Mouse (Mus musculus): ENCODE data around the gene Ndst2.

Ndst2 gene

DNA sequence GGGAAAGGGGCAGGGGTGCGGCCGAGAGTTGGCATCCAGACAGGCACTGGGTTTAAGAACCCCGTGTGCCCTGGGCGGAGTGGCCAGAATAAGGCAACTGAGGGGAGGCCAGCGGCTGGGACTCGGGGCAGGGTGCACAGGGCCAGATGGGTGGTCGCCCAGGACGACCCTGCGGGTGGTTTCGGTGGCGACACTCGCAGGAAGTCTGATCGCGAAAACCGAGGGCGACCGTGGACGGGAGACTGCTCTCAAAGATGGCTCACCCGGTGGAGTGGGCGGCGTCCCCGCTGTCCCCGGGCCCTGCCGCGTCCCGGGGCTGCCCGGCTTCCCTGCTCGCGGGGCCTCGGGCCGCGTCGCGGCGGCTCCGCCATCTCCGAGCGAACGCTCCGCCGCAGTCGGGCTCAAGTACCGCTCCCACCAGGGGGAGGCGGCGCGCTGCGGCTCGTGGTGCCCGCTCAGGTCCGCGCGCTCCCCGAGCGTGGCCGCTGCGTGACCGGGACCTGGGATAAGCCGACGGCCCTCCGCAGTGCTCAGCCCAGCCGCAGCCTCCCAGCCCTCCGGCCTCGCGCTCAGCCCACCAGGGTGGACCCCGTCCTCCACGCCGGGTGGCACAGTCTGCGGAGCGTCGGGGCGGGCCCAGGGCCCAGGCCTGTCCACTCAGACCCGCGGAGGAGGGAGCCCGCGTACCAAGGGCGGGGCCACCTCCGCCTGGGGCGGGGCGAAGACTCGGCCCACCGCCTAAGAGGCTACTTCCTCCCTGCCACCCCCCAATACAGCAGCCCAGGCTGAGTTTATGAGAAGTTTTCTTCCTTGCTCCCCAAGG is at the start of gene Ndst2:
Gene Ndst2, minus strand, starts transcription at position 611 of the 823 bp plus-strand sequence.
- in situ Hi-C loops (cut with MboI; ENCODE audit: unreplicated experiment in 2 of 2) = no loop called here

DNA sequence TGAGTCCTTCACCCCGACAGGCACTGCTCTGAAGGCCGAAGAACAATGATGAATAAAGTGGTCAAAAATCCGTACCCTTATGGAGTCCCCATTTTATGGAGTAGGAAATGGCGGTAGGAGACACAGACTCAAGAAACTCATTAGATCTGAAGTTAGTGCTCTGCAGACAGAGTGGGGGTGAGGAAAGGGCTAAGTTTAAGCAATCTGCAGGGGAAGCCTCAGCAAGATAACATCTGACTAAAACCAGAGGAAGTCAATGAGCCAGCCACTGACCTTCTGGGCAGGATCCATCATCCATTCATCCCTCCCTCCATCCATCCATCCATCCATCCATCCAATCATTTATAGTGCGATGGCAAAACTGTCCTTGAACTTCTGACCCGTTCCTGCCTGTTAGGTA is 49.2 kb upstream of the Ndst2 start:
- in situ Hi-C loops (cut with MboI; ENCODE audit: unreplicated experiment in 2 of 2) = no loop called here

DNA sequence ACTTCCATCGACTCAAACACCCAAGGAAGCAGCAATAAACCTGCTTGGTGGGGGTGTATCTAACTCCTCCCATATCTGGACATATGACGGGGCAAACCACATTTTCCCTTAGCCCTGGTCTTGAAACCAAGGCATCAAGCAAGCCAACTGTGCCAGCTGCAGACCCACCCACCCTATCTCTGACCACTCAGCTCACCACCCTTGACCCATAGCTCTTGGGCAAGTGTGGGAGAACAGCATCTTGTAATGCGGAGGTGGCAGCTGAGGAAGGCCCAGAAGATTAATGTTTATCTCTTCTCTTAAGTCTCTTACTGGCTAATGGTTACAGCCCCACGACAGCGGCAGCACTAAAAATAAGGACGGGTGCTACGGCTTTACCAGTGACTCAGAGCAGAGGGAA is 48.5 kb upstream of the Ndst2 start:
- in situ Hi-C loops (cut with MboI; ENCODE audit: unreplicated experiment in 2 of 2) = no loop called here

DNA sequence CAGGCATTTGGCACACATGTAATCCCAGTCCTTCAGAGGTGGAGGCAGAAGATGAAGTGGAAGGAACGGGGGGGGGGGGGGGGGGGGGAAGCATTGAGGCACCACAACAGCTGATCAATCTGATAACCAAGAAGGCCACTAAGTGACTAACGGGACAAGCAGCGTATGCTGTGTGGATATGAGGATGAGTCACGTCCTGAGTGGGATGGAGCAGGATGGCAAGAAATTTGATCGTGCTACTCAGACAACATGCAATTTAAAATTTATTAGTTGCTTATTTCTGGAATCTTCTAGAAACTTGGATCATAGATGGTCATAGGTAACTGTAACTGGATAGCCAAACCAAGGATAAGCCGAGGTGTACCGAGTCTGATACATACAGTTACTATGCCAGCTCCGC is 45.9 kb upstream of the Ndst2 start:
- in situ Hi-C loops (cut with MboI; ENCODE audit: unreplicated experiment in 2 of 2) = no loop called here

DNA sequence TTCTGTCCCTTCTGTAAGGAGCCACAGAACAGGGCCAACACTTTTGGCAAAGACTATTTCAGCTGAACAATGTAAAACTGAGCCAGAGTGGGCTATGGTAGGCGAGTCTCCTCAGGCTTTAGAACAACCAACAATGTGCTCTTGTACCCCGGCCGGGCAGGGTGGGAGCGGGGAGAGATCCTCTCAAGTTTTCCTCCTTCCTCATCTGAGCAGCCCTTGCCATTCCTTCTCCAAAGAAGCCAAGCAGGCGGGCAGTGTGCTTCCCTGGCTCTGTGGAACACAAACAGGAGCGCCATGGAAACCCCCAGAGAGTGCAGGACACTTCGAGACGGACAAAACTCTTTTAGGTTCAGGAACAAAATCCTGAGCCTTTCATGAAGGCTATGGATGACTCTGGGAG is 44.1 kb upstream of the Ndst2 start:
- in situ Hi-C loops (cut with MboI; ENCODE audit: unreplicated experiment in 2 of 2) = no loop called here

DNA sequence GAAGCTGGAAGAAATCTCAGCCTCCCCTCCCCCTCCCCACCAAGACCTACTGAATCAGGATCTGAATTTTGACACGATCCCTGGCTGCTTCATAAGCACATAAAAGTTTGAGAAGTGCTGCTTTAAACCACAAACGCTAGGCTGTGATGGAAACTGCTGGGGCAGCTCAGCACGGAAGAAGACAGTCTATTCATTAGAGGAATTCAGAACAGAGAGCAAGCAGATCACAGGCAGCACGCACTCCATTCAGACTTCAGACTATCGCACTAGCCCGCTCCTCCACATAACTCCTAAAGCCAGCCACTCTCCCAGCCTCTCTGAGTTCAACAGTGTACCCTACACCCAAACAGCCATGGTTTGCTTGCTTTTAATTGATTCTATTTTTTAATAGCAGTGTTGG is 41.3 kb upstream of the Ndst2 start:
- in situ Hi-C loops (cut with MboI; ENCODE audit: unreplicated experiment in 2 of 2) = no loop called here

DNA sequence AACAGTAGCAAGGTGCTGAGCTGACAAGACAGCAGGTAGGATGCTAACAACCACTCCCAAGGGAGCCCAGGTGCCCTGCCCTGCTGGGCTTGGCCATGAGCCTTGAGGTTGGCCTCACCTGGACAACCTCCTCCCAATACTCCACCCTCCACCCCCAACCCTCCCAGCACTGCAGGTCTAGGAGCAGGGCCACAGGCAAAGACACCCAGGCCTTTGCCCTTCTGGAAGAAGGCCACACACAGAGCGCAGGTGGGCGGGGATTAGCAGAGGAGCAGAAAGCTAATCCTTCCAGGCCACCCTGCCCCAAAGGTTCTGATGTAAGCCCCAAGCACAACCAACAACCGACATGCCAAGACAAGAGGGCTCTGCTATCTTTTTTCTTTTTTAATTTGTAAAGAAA is 39.0 kb upstream of the Ndst2 start:
- in situ Hi-C loops (cut with MboI; ENCODE audit: unreplicated experiment in 2 of 2) = loop anchor here in 1 of 2 experiments (25.0 kb wide), 1 partner anchor 89 kb away; no protein-coding TSS in a partner anchor

DNA sequence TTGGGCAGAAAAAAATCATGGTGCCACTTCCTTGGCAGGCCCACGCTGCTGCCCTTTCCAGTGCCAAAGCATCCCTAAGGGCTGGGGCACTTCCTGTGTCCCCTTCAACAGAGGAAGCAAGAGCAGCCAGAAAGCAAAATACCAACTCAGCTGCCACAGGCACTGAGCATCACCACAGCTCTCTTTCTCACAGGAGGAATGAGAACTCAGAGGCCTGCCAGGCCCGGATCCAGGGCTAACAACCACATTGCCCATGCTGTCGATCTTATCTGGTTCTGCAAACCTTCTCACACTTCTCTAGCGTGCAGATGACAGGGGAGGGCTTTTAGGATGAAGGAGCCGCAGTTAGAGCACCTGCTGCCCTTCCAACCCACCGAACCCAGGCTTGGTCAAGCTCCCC is 38.4 kb upstream of the Ndst2 start:
- in situ Hi-C loops (cut with MboI; ENCODE audit: unreplicated experiment in 2 of 2) = loop anchor here in 1 of 2 experiments (25.0 kb wide), 1 partner anchor 89 kb away; no protein-coding TSS in a partner anchor

DNA sequence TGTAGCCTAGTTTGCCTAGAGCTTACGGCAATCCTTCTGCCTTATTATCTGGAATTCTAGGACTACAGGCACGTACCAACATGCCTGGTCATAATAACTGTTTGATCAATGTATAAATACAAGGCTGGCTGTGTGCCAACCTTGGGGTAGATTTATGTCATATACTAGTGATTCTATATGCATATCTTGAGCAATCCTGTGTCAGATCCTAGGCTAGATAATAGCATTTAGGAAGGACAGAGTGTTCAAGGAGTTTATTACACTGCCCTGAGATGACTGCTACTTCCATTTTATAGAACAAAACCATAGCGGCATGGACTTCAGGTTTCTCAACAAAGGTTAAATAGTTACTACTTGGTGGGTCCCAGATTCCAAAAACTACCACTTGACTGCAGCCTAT is 37.6 kb upstream of the Ndst2 start:
- in situ Hi-C loops (cut with MboI; ENCODE audit: unreplicated experiment in 2 of 2) = loop anchor here in 1 of 2 experiments (25.0 kb wide), 1 partner anchor 90 kb away; no protein-coding TSS in a partner anchor

DNA sequence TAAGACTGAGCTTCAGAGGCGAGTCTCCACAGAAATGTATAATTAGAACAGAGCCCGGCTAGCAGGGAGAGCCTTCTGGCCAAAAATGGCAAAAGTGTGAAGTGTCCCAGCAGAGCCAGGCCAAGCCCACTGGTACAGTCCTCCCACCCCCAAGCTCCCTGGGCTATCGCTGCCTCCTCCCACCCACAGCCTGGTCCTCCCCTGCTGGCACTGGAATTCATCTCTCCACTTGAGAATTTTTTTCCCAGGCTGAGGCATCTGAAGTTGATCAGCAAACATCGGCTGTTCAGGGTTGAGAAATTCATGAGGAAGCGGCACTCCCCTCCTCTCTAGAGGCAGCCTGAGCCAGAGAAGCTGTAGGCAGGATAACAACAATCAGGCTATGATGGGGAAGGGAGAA is 34.2 kb upstream of the Ndst2 start:
- in situ Hi-C loops (cut with MboI; ENCODE audit: unreplicated experiment in 2 of 2) = loop anchor here (5.0 to 25.0 kb wide), 2 partner anchors 34 to 94 kb away; no protein-coding TSS in a partner anchor

DNA sequence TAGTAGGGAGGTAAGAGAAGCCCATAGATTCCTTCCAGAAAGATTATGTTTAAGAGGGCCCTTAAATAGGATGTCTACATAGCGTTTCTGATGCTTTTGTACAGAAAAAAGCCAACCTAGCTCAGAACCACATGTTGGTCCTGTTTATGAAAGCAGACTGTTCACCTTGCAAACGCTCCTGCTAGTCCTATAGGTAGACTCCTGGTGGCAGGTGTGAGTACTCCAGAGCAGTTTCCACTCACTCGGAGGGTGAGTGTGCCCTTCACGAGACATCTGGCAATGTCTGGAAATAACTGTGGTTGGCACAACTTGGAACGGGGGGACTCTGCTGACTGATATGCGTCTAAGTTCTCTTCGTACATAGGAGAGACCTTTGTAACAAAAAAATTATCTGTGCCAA is 33.6 kb upstream of the Ndst2 start:
- in situ Hi-C loops (cut with MboI; ENCODE audit: unreplicated experiment in 2 of 2) = loop anchor here (5.0 to 25.0 kb wide), 2 partner anchors 34 to 94 kb away; no protein-coding TSS in a partner anchor

DNA sequence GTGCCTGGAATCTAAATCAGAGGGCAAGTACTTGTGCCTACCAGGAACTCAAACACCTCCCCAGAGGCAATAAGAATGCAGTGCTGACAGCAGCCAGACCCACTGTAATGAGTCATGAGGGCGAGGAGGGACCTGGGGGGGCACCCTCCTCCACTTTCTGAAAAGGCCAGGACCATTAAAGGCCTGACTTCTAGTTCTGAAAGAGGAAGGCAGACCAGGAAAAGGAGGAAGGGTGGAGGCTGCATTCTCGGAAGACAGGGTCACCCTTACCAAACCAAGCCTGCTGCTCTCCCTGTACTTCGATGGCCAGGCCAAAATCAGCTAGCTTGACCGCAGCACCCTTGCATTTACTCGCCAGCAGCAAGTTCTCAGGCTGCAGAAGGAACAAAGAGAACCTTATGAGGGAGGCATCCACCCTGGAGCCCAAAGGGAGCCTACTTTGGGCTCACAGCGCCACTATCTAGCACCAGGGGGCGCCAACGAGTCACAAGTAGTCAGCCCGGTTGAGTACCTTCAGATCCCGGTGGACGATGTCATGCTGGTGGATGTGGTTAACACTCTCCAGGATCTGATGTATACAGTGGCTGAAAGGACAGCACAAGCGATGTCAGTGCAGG is 31.4 kb upstream of the Ndst2 start:
- in situ Hi-C loops (cut with MboI; ENCODE audit: unreplicated experiment in 2 of 2) = loop anchor here (5.0 to 25.0 kb wide), 2 partner anchors 37 to 97 kb away; no protein-coding TSS in a partner anchor

DNA sequence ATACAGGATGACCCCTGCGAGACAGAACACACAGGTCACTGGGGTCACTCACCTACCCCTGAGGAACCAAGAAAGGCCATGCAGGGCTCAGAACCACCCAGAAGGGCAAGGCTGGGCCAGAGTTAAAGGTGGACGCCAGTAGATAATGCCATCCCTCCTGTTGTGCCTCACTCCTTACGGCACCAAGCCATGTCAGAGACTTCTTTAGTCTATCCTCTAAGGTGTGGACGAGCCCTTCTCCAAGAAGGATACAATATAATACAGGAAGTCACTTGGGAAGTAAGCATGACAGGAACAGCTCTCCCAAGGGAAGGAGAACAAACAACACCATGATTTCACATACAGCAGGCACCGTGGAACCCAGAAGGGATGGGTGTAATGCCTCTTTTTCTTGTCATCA is 30.6 kb upstream of the Ndst2 start:
- in situ Hi-C loops (cut with MboI; ENCODE audit: unreplicated experiment in 2 of 2) = loop anchor here (5.0 to 25.0 kb wide), 4 partner anchors 32 to 107 kb away; no protein-coding TSS in a partner anchor

DNA sequence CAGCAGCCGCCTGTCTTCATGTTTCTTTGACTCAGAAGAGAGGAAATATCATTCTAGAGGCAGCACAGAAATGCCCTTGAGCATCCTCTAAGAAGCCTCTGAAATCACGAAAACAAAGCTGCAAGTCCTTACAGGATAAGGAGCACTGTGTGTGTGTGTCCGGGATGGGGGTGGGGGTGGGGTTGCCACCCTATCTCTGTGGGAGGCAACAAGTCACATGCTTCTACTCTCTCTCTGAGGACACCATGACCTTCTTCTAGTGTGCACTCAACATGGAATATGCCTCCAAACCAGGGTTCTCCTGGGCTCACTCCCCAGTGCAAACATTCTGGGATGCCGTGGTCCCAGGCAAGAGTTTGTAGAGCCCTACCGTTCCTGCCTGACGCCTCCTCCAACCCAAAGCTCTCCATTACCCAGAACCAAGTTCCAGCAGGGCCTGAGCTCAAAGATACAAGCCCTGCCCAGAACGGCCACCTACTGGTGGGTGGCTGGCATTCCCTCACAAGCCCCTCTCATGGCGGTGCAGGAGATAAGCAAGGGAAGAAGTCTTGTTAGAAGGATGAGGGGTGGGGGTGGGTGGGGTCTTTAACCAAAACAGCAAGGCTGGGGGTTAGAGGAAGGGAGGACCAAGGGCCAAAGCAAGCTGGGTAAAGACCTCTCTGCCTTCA is 24.5 kb upstream of the Ndst2 start:
- in situ Hi-C loops (cut with MboI; ENCODE audit: unreplicated experiment in 2 of 2) = loop anchor here in 1 of 2 experiments (25.0 kb wide), 1 partner anchor 103 kb away; no protein-coding TSS in a partner anchor

DNA sequence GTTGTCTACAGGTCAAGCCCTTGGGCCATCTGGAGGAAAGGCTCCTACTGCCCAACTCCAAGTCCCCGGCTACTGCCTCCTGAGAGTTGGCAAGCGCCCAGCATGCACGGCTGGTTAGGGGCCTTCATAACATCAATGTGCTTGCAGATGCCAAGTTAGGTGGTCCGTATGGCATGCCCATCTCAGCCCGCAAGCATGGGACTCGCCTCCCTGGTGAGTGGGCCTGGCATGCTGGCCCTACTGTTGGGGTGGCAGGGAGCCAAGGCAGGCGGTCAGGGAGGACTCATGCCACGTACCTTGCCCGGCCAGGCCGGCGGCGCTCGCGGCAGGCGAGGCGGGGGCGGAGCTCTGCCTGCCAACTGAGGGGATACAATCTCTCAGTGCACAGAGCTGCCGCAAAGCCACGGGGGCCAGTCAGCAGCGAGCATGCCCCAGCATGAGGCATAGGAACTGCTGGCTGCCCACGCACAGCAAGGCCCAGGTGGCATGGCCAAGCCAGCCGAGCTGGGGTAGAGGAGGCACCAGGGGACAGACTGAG is 23.1 kb upstream of the Ndst2 start:
- in situ Hi-C loops (cut with MboI; ENCODE audit: unreplicated experiment in 2 of 2) = loop anchor here in 1 of 2 experiments (25.0 kb wide), 1 partner anchor 105 kb away; no protein-coding TSS in a partner anchor

DNA sequence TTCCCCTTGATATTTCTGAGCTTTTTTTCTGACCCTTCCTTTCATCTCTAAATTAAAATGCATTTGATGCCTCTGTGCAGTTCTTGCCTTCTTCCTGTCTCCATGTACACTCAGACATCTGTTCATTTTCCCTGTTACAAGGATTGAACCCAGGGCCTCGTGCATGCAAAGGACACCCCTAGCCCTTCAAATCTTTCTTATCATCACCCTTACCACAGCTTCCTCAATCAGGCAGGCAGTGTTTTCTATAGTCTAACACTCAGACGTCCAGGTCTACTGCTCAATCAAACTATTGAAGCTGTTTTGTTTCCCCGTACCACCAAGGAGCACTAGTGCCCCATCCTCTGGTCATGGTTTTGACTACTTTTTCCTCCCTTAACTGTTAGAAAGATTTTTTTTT is 19.4 kb upstream of the Ndst2 start:
- in situ Hi-C loops (cut with MboI; ENCODE audit: unreplicated experiment in 2 of 2) = loop anchor here in 1 of 2 experiments (25.0 kb wide), 1 partner anchor 109 kb away; no protein-coding TSS in a partner anchor

DNA sequence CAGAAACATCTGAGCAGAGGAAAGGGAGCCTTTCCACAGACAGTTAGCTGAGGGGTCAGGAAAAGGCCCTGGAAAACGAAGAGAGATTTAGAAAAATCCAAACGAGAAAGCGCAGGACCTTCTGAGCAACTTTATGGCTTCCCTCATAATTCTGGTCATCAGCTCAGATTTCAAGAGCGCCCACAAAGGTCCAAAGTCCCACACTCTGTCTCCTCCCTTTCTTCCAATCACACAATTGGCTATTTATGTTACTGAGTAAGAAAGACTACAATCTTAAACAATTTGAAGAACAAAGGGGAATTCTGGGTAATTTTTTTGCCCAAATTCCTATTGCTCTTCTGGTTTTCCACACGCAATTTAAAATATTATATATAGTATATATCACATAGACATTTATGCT is 16.1 kb upstream of the Ndst2 start:
- in situ Hi-C loops (cut with MboI; ENCODE audit: unreplicated experiment in 2 of 2) = loop anchor here in 1 of 2 experiments (25.0 kb wide), 1 partner anchor 112 kb away; no protein-coding TSS in a partner anchor

DNA sequence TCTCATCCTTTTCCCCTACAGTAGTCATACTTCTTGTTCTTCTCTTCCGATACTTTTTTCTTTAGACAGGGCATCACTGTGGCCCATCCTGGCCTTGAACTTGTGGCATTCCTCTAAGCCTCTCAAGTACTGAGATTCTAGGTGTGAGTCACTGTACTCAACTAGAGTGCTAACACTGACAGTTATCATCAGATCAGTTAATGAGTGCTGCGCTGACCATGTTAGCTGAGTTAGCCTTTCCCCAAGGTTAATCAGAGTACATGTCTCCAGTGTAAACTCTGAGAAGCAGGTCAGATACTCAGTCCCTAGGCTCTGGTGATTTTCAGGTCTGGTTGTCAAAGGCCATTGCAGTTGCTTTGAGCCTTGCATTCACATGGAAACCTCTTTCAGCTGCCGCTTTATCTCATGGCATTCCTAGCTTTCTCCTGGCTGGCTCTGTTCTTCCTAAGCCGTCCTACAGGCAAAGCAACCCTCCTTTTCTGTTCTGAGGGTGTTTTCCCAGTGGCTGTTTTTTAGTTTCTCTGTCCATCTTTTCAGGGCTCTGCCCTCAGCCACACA is 15.2 kb upstream of the Ndst2 start:
- in situ Hi-C loops (cut with MboI; ENCODE audit: unreplicated experiment in 2 of 2) = loop anchor here in 1 of 2 experiments (25.0 kb wide), 1 partner anchor 113 kb away; no protein-coding TSS in a partner anchor

DNA sequence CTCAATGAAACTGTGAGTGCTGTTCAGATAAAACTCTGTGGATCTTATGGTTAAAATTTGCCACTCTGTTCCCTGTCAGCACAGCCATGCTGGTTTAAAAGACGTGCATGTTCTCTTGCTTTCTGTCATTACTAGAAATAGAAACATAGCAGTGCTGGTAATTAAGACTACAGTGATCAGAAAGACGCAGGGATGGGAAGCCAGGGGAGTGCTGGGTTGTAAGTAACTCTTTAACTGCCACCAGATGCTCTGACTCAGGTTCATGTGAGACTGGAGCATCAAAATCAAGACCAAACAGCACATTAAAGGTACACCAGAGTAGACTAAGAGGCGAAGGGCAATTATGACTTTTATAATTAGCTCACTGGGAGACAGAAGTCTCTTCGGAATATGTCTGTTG is 14.0 kb upstream of the Ndst2 start:
- in situ Hi-C loops (cut with MboI; ENCODE audit: unreplicated experiment in 2 of 2) = no loop called here

DNA sequence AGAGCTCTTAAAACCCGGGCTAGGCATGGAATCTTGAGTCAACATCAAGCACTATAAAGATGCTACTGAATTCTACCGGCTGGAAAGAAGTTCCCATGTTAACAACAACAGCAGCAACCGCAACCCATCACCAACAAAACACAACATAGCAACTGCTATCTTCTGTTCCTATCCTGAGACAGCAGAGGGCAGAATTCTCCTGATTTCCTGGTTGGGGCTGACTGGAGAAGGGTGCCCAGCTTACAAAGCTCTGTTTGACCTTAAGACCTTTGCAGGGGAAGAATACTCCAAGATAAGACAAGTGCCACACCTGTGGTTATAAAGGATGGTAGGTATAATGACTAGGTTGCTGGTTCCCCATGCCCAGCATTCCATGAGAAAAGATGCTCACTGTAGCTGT is 12.6 kb upstream of the Ndst2 start:
- in situ Hi-C loops (cut with MboI; ENCODE audit: unreplicated experiment in 2 of 2) = no loop called here

Measured in v-Abl transformed pro-B cells (cell line).